Mouse (Mus musculus): Measurements from ENCODE around the gene Lrrc1. TPM values are rescaled to one million over a fixed set of nuclear protein-coding genes. Genes with fewer than 3 reads are reported as not detected.
A peak's percentile ranks its signal among the peaks of the same experiment; 100 is the strongest.

Gene Lrrc1
- polyA plus RNA-seq, 1 experiment = 34.0 TPM

- no peak for DNase-seq
- no peaks in the 10 kb centered on the region for H3K27me3 ChIP-seq (replicated peaks; ENCODE audit: control insufficient read depth, insufficient read depth, low read length)
- H3K4me1 ChIP-seq (ENCODE audit: control insufficient read depth, insufficient read depth, low read length) = peaks cover 10% of the 10 kb centered on the region; the same call in 1 of the 2 replicates
- H3K4me3 ChIP-seq (ENCODE audit: insufficient read depth, low read depth, low read length) = no peak overlapping the region
- WGBS = 48% methylated on average over 14 of the region's 14 CpGs
- H3K27ac ChIP-seq (ENCODE audit: insufficient read depth, low read depth, low read length) = no peak overlapping the region
- no peaks in the 10 kb centered on the region for H3K36me3 ChIP-seq (ENCODE audit: control insufficient read depth, insufficient read depth, low read length)
- no peak for TF ChIP-seq CTCF (conservative IDR thresholded peaks at IDR 0.05; ENCODE audit: insufficient read depth, insufficient read length, low read depth, low read length)
- no peak for TF ChIP-seq POLR2A (IDR thresholded peaks at IDR 0.05; ENCODE audit: low read depth, low read length)
Observed at GRCm38 (mm10) chr9:77428115-77428747, 116.4 kb downstream of the Lrrc1 start.

- Histone ChIP-seq H3K27ac (ENCODE audit: insufficient read depth, low read depth, low read length) (no peak overlapping the region), H3K27me3 (replicated peaks; ENCODE audit: control insufficient read depth, insufficient read depth, low read length) (no peaks in the 10 kb centered on the region), H3K4me3 (ENCODE audit: insufficient read depth, low read depth, low read length) (peak overlapping the region; percentile 2; the same call in 1 of the 2 replicates), H3K36me3 (ENCODE audit: control insufficient read depth, insufficient read depth, low read length) (no peaks in the 10 kb centered on the region), H3K4me1 (ENCODE audit: control insufficient read depth, insufficient read depth, low read length) (peaks cover 10% of the 10 kb centered on the region; the same call in 1 of the 2 replicates)
- DNase-seq = peak; percentile 78
- 16% methylated on average over 23 of the region's 23 CpGs for WGBS
- TF ChIP-seq CTCF (conservative IDR thresholded peaks at IDR 0.05; ENCODE audit: insufficient read depth, insufficient read length, low read depth, low read length) (no peak), POLR2A (IDR thresholded peaks at IDR 0.05; ENCODE audit: low read depth, low read length) (no peak)
Observed at GRCm38 (mm10) chr9:77427292-77428114, 117.2 kb downstream of the Lrrc1 start.

GRCm38 (mm10) chr9:77426110-77426509, 118.6 kb downstream of the Lrrc1 start:
- TF ChIP-seq POLR2A (IDR thresholded peaks at IDR 0.05; ENCODE audit: low read depth, low read length) = no peak
- no peak for TF ChIP-seq CTCF (conservative IDR thresholded peaks at IDR 0.05; ENCODE audit: insufficient read depth, insufficient read length, low read depth, low read length)
- Histone ChIP-seq H3K27me3 (replicated peaks; ENCODE audit: control insufficient read depth, insufficient read depth, low read length) (no peaks in the 10 kb centered on the region), H3K36me3 (ENCODE audit: control insufficient read depth, insufficient read depth, low read length) (no peaks in the 10 kb centered on the region), H3K4me3 (ENCODE audit: insufficient read depth, low read depth, low read length) (no peak overlapping the region), H3K4me1 (ENCODE audit: control insufficient read depth, insufficient read depth, low read length) (peaks cover 10% of the 10 kb centered on the region; the same call in 1 of the 2 replicates), H3K27ac (ENCODE audit: insufficient read depth, low read depth, low read length) (no peak overlapping the region)
- 40% methylated on average over 14 of the region's 14 CpGs for WGBS
- DNase-seq = no peak

- TF ChIP-seq CTCF (conservative IDR thresholded peaks at IDR 0.05; ENCODE audit: insufficient read depth, insufficient read length, low read depth, low read length) (no peak), POLR2A (IDR thresholded peaks at IDR 0.05; ENCODE audit: low read depth, low read length) (no peak)
- Histone ChIP-seq H3K36me3 (ENCODE audit: control insufficient read depth, insufficient read depth, low read length) (no peaks in the 10 kb centered on the region), H3K4me3 (ENCODE audit: insufficient read depth, low read depth, low read length) (no peak overlapping the region), H3K27me3 (replicated peaks; ENCODE audit: control insufficient read depth, insufficient read depth, low read length) (no peaks in the 10 kb centered on the region), H3K4me1 (ENCODE audit: control insufficient read depth, insufficient read depth, low read length) (peaks cover 10% of the 10 kb centered on the region; the same call in 1 of the 2 replicates), H3K27ac (ENCODE audit: insufficient read depth, low read depth, low read length) (no peak overlapping the region)
- WGBS = 97% methylated on average over 4 of the region's 4 CpGs
- DNase-seq = no peak
Observed at GRCm38 (mm10) chr9:77425553-77425952, 119.1 kb downstream of the Lrrc1 start.

GRCm38 (mm10) chr9:77420200-77420585, 124.5 kb downstream of the Lrrc1 start:
- TF ChIP-seq CTCF (conservative IDR thresholded peaks at IDR 0.05; ENCODE audit: insufficient read depth, insufficient read length, low read depth, low read length) = no peak
- TF ChIP-seq POLR2A (IDR thresholded peaks at IDR 0.05; ENCODE audit: low read depth, low read length) = no peak
- DNase-seq = no peak
- Histone ChIP-seq H3K27ac (ENCODE audit: insufficient read depth, low read depth, low read length) (no peak overlapping the region), H3K4me3 (ENCODE audit: insufficient read depth, low read depth, low read length) (no peak overlapping the region), H3K27me3 (replicated peaks; ENCODE audit: control insufficient read depth, insufficient read depth, low read length) (no peaks in the 10 kb centered on the region), H3K36me3 (ENCODE audit: control insufficient read depth, insufficient read depth, low read length) (no peaks in the 10 kb centered on the region), H3K4me1 (ENCODE audit: control insufficient read depth, insufficient read depth, low read length) (no peaks in the 10 kb centered on the region)
- WGBS = 94% methylated on average over 4 of the region's 4 CpGs

GRCm38 (mm10) chr9:77419501-77420199, 125.0 kb downstream of the Lrrc1 start:
- no peak for TF ChIP-seq CTCF (conservative IDR thresholded peaks at IDR 0.05; ENCODE audit: insufficient read depth, insufficient read length, low read depth, low read length)
- no peak for TF ChIP-seq POLR2A (IDR thresholded peaks at IDR 0.05; ENCODE audit: low read depth, low read length)
- no peak for DNase-seq
- WGBS = 89% methylated on average over 9 of the region's 9 CpGs

More at GRCm38 (mm10) chr9:77419501-77420199, 125.0 kb downstream of the Lrrc1 start:
- no peak overlapping the region for H3K27ac ChIP-seq (ENCODE audit: insufficient read depth, low read depth, low read length)
- H3K27me3 ChIP-seq (replicated peaks; ENCODE audit: control insufficient read depth, insufficient read depth, low read length) = no peaks in the 10 kb centered on the region
- no peak overlapping the region for H3K4me3 ChIP-seq (ENCODE audit: insufficient read depth, low read depth, low read length)
- H3K36me3 ChIP-seq (ENCODE audit: control insufficient read depth, insufficient read depth, low read length) = no peaks in the 10 kb centered on the region
- no peaks in the 10 kb centered on the region for H3K4me1 ChIP-seq (ENCODE audit: control insufficient read depth, insufficient read depth, low read length)

All from kidney, adult 2 months (tissue).